ENCODE assay signal across 9 mouse cellular contexts in genomic region chr14:30551509-30551908, GRCm38 (mm10). TPM values are rescaled to one million over a fixed set of nuclear protein-coding genes. Genes with fewer than 3 reads are reported as not detected.
A peak's percentile ranks its signal among the peaks of the same experiment; 100 is the strongest.
DNase-seq lines count a peak whose midpoint lies in the region; ATAC-seq and TF ChIP-seq lines count a peak whose summit lies in the region.
"Had no signal": no experiment of that assay in that cellular context is flagged by ENCODE, and none has a peak within 500 bp of the region (broad histone marks: within the 10 kb centered on the region; RNA-seq: fewer than 3 reads in every experiment).

No protein-coding gene starts in this region.

- peak overlapping the region; percentile 90 for H3K4me2 ChIP-seq in heart, embryonic 16.5 days (ENCODE audit: low read depth, low read length)
- H3K4me2 ChIP-seq in lung, embryonic 16.5 days (ENCODE audit: low read depth, low read length): peak overlapping the region; percentile 93

- TF ChIP-seq CTCF in E14TG2a.4 (conservative IDR thresholded peaks at IDR 0.05; ENCODE audit: low read length): no peak

- 0 out of 2 replicates have a peak overlapping the region, but pooled peaks have one; percentile 3 for H3K9ac ChIP-seq in heart, embryonic 16.5 days (ENCODE audit: low read length)
- peak overlapping the region; percentile 39; the same call in 1 of the 2 replicates for H3K9ac ChIP-seq in lung, embryonic 16.5 days (ENCODE audit: low read length)

- peak; percentile 37 for DNase-seq in 416B (ENCODE audit: low read depth)
- no peak for DNase-seq in frontal cortex, postnatal 36 days (ENCODE audit: low spot score in 2 of 2)
- no peak for DNase-seq in left cerebral cortex, postnatal 4 days
- DNase-seq in left cerebral cortex, adult 9 months (ENCODE audit: low spot score in 2 of 2): no peak
- DNase-seq in thymus, postnatal 14 days: no peak
- DNase-seq: layer of hippocampus, adult 9-11 months had no signal

- intact Hi-C loops in left cerebral cortex, postnatal 4 days (cut with DNase I): no loop called here

- peaks cover 59% of the 10 kb centered on the region for H3K36me3 ChIP-seq in E14TG2a.4 (ENCODE audit: insufficient read depth, low read length)
- peaks cover 10% of the 10 kb centered on the region; the same call in 1 of the 2 replicates for H3K36me3 ChIP-seq in heart, embryonic 16.5 days (ENCODE audit: control insufficient read depth, insufficient read depth)
- no peaks in the 10 kb centered on the region for H3K36me3 ChIP-seq in lung, embryonic 16.5 days (ENCODE audit: control insufficient read depth, insufficient read depth, low read length)

- 7% methylated on average over 5 of the region's 5 CpGs for WGBS in heart, embryonic 16.5 days
- 16% methylated on average over 5 of the region's 5 CpGs for WGBS in lung, embryonic 16.5 days

- peak overlapping the region; percentile 23; the same call in 1 of the 2 replicates for H3K27ac ChIP-seq in heart, embryonic 16.5 days (ENCODE audit: low read length)
- peak overlapping the region; percentile 24; the same call in 1 of the 2 replicates for H3K27ac ChIP-seq in lung, embryonic 16.5 days (ENCODE audit: low read length)

- H3K9me3 ChIP-seq in E14TG2a.4 (ENCODE audit: low read length): no peaks in the 10 kb centered on the region
- H3K9me3 ChIP-seq in heart, embryonic 16.5 days (replicated peaks; ENCODE audit: control insufficient read depth, low read length): no peaks in the 10 kb centered on the region
- no peaks in the 10 kb centered on the region for H3K9me3 ChIP-seq in lung, embryonic 16.5 days (ENCODE audit: control insufficient read depth, low read length)

- H3K27me3 ChIP-seq in E14TG2a.4 (ENCODE audit: insufficient read depth, low read length): no peaks in the 10 kb centered on the region
- no peaks in the 10 kb centered on the region for H3K27me3 ChIP-seq in heart, embryonic 16.5 days (ENCODE audit: control insufficient read depth, insufficient read depth, low read length)
- no peaks in the 10 kb centered on the region for H3K27me3 ChIP-seq in lung, embryonic 16.5 days (ENCODE audit: control insufficient read depth, insufficient read depth, low read depth, low read length)

- ATAC-seq in heart, embryonic 16.5 days (replicated peaks; ENCODE audit: extremely low read depth, insufficient read depth, low FRiP score): no peak
- ATAC-seq in lung, embryonic 16.5 days (ENCODE audit: low read depth): no peak

- peaks cover 70% of the 10 kb centered on the region for H3K4me1 ChIP-seq in E14TG2a.4 (replicated peaks; ENCODE audit: low read depth, low read length)
- H3K4me1 ChIP-seq in heart, embryonic 16.5 days (ENCODE audit: control insufficient read depth, insufficient read depth, low read length): peaks cover 31% of the 10 kb centered on the region
- peaks cover 27% of the 10 kb centered on the region for H3K4me1 ChIP-seq in lung, embryonic 16.5 days (replicated peaks; ENCODE audit: control insufficient read depth, insufficient read depth, low read length)

- H3K4me3 ChIP-seq in E14TG2a.4 (replicated peaks; ENCODE audit: low read length): peak overlapping the region; percentile 93
- H3K4me3 ChIP-seq in heart, embryonic 16.5 days (ENCODE audit: low read length): peak overlapping the region; percentile 0
- peak overlapping the region; percentile 86 for H3K4me3 ChIP-seq in lung, embryonic 16.5 days (ENCODE audit: low read length)

RNA-seq across cellular contexts. Expression of gene Tkt, which starts 3.4 kb away (rescaled TPM):
- polyA plus RNA-seq in heart, embryonic 16.5 days (2015; fragmentation: Nextera tagmentation; extraction: Ambion mirVana): 93.9 and 96.3 TPM in 2 replicates
- 244 and 251 TPM in 2 replicates for polyA plus RNA-seq in lung, embryonic 16.5 days (2015; fragmentation: Nextera tagmentation; extraction: Ambion mirVana)
- total RNA-seq in left cerebral cortex, postnatal 4 days (2021): 100 to 1,000 TPM; 314 to 322 TPM

Comparison
In these comparisons a context has a peak if more than half of its experiments do, and no peak if none do; other contexts are left out.
1. H3K4me3 ChIP-seq: peak in every context shown above with its lines; median percentile 93 in E14TG2a.4; 86 in lung, embryonic 16.5 days; 0 in heart, embryonic 16.5 days.